Mouse (Mus musculus): ENCODE measurements around the gene Slc44a1. TPM values are rescaled to one million over a fixed set of nuclear protein-coding genes. Genes with fewer than 3 reads are reported as not detected.

The Slc44a1 gene
- polyA plus RNA-seq, 1 experiment = 18.1 TPM

DNA sequence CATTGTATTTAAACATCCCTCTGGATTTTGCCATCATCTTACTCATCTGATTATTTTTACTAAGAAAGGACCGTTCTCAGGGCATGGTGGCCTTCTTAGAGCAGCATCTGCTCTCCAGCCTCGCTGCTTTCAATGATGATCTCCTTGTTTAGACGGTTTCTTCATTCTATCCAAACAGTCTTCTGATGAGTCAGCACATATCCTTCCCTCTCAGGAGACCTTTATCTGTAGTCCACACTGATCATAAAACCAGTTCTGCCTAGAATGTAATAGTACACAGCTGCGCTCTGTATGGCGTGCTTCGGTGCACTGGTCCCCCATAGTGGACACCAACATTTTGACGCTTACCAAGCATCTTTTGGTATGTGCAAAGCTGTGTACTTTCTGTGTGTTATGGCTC, 19.5 kb downstream of the Slc44a1 start:
- Histone ChIP-seq H3K4me1 (replicated peaks; ENCODE audit: control insufficient read depth, insufficient read depth, low read length) (no peaks in the 10 kb centered on the region), H3K27ac (ENCODE audit: control insufficient read depth, insufficient read depth, low read length) (no peak overlapping the region), H3K4me3 (ENCODE audit: control insufficient read depth, insufficient read depth, low read length) (no peak overlapping the region), H3K36me3 (ENCODE audit: control insufficient read depth, insufficient read depth, low read length) (no peaks in the 10 kb centered on the region), H3K27me3 (ENCODE audit: control insufficient read depth, insufficient read depth, low read length) (no peaks in the 10 kb centered on the region)
- no peak for TF ChIP-seq CTCF (IDR thresholded peaks at IDR 0.05; ENCODE audit: borderline replicate concordance, control insufficient read depth, extremely low read depth, insufficient read depth, low read length, poor library complexity)
- no peak for TF ChIP-seq POLR2A (IDR thresholded peaks at IDR 0.05; ENCODE audit: control insufficient read depth, extremely low read depth, insufficient read depth, low read length, poor library complexity)
- WGBS = 92% methylated on average over 7 of the region's 7 CpGs
- no peak for DNase-seq

DNA sequence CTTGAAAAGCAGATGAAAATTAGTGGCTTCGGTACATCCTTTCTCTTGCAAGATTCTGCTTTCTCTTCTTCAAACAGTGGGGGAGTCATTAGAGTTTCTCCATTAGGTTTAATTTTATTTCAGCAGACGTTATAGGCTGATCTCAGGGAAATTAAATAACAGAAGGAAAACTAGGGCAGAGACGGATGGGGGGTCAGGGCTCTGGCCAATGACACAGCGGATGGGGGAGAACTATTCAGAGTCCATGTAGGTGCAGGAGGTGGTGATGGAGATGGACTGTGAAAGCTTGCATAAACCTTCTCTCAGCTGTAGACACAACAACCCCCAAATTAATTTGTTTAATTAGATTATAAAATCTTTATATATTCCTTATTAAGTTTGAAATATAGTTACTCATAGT, 20.8 kb downstream of the Slc44a1 start:
- H3K4me3 ChIP-seq (ENCODE audit: control insufficient read depth, insufficient read depth, low read length) = no peak overlapping the region
- WGBS = 99% methylated on average over 4 of the region's 4 CpGs

DNA sequence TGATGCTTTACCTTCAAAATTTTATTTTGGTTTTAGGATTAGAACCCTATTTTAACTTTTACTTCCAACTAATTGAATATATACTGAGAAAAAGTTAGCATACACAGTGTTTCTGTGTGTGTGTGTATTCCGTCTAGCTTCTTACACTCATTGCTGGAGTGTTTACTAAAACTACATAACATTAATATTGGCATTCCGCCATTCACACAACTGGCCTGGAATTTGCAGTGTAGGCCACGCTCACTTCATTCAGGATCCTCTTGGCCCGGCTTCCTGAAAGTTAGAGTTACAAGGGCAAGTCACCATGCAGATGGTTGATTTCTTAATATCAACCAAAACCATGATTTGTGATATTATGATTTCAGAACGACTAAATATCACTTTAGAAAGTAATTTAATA, 21.9 kb downstream of the Slc44a1 start:
- TF ChIP-seq CTCF (IDR thresholded peaks at IDR 0.05; ENCODE audit: borderline replicate concordance, control insufficient read depth, extremely low read depth, insufficient read depth, low read length, poor library complexity) = no peak
- TF ChIP-seq POLR2A (IDR thresholded peaks at IDR 0.05; ENCODE audit: control insufficient read depth, extremely low read depth, insufficient read depth, low read length, poor library complexity) = no peak
- no peak for DNase-seq
- H3K36me3 ChIP-seq (ENCODE audit: control insufficient read depth, insufficient read depth, low read length) = no peaks in the 10 kb centered on the region
- H3K27ac ChIP-seq (ENCODE audit: control insufficient read depth, insufficient read depth, low read length) = no peak overlapping the region
- no peak overlapping the region for H3K4me3 ChIP-seq (ENCODE audit: control insufficient read depth, insufficient read depth, low read length)
- H3K27me3 ChIP-seq (ENCODE audit: control insufficient read depth, insufficient read depth, low read length) = no peaks in the 10 kb centered on the region
- 93% methylated on average over 5 of the region's 5 CpGs for WGBS
- H3K4me1 ChIP-seq (replicated peaks; ENCODE audit: control insufficient read depth, insufficient read depth, low read length) = no peaks in the 10 kb centered on the region

More for the DNA sequence above, 20.8 kb downstream of the Slc44a1 start:
- TF ChIP-seq POLR2A (IDR thresholded peaks at IDR 0.05; ENCODE audit: control insufficient read depth, extremely low read depth, insufficient read depth, low read length, poor library complexity) = no peak
- TF ChIP-seq CTCF (IDR thresholded peaks at IDR 0.05; ENCODE audit: borderline replicate concordance, control insufficient read depth, extremely low read depth, insufficient read depth, low read length, poor library complexity) = no peak
- H3K27me3 ChIP-seq (ENCODE audit: control insufficient read depth, insufficient read depth, low read length) = no peaks in the 10 kb centered on the region
- H3K36me3 ChIP-seq (ENCODE audit: control insufficient read depth, insufficient read depth, low read length) = no peaks in the 10 kb centered on the region
- no peak overlapping the region for H3K27ac ChIP-seq (ENCODE audit: control insufficient read depth, insufficient read depth, low read length)
- no peaks in the 10 kb centered on the region for H3K4me1 ChIP-seq (replicated peaks; ENCODE audit: control insufficient read depth, insufficient read depth, low read length)
- DNase-seq = no peak

DNA sequence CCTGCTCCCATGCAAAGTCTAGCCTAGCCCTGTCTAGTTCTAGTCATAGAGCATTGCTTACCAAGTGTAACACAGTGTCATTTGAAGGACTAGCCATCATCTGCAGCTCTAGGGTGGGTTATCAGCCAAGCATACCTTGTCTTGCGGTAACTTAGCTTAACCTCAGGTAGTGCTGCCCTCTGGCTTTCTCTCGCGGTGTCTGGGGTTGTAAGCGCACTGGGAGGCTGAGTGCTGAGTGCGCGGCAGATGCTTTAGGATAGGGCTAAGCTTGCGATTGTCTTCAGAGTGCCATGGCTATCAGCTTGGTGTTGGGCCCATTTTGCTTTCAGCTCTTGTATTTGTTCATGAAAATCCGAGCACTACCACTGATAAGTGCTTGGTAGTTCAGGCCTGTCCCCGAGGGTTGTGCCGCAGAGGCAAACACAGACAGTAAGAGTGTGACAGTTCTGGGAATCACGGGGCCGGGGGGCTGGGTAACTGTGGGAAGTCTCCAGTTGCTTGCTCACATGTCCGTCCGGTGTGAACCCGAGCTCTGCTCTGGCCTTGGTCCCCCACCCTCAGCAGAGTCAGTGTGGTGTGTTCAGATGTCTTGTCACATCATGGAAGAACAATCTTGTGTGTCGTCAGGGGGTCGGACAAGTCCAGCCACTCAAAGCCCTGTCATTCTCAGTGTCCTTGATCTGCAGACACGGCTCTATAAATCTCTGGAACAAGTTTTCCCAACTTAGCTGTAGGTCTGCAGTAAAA, 22.5 kb downstream of the Slc44a1 start:
- Histone ChIP-seq H3K4me3 (ENCODE audit: control insufficient read depth, insufficient read depth, low read length) (no peak overlapping the region), H3K27ac (ENCODE audit: control insufficient read depth, insufficient read depth, low read length) (no peak overlapping the region), H3K36me3 (ENCODE audit: control insufficient read depth, insufficient read depth, low read length) (no peaks in the 10 kb centered on the region), H3K4me1 (replicated peaks; ENCODE audit: control insufficient read depth, insufficient read depth, low read length) (no peaks in the 10 kb centered on the region), H3K27me3 (ENCODE audit: control insufficient read depth, insufficient read depth, low read length) (no peaks in the 10 kb centered on the region)
- no peak for TF ChIP-seq POLR2A (IDR thresholded peaks at IDR 0.05; ENCODE audit: control insufficient read depth, extremely low read depth, insufficient read depth, low read length, poor library complexity)
- no peak for TF ChIP-seq CTCF (IDR thresholded peaks at IDR 0.05; ENCODE audit: borderline replicate concordance, control insufficient read depth, extremely low read depth, insufficient read depth, low read length, poor library complexity)
- no peak for DNase-seq
- WGBS = 97% methylated on average over 18 of the region's 18 CpGs

DNA sequence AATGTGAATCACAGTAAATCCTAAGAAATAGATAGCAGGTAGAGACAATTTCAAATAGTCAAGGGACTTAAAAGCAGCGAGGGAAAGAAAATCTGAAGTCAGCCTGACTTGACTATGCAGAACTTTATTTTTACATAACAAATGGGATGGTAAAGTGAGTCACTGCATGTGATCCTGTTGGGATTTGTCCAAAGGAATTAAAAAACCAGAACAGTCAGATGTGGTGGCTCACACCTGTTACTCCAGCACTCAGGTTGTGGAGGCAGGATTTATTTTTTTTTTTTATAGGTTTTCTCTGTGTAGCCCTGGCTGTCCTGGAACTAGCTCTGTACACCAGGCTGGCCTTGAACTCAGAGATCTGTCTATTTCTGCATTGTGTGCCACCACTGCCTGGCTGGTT, 25.7 kb downstream of the Slc44a1 start:
- 96% methylated on average over 1 of the region's 1 CpGs for WGBS
- H3K27me3 ChIP-seq (ENCODE audit: control insufficient read depth, insufficient read depth, low read length) = no peaks in the 10 kb centered on the region
- peaks cover 4% of the 10 kb centered on the region for H3K4me1 ChIP-seq (replicated peaks; ENCODE audit: control insufficient read depth, insufficient read depth, low read length)
- no peak overlapping the region for H3K4me3 ChIP-seq (ENCODE audit: control insufficient read depth, insufficient read depth, low read length)
- no peak for TF ChIP-seq POLR2A (IDR thresholded peaks at IDR 0.05; ENCODE audit: control insufficient read depth, extremely low read depth, insufficient read depth, low read length, poor library complexity)
- no peak for TF ChIP-seq CTCF (IDR thresholded peaks at IDR 0.05; ENCODE audit: borderline replicate concordance, control insufficient read depth, extremely low read depth, insufficient read depth, low read length, poor library complexity)
- H3K36me3 ChIP-seq (ENCODE audit: control insufficient read depth, insufficient read depth, low read length) = no peaks in the 10 kb centered on the region
- DNase-seq = no peak
- H3K27ac ChIP-seq (ENCODE audit: control insufficient read depth, insufficient read depth, low read length) = no peak overlapping the region

DNA sequence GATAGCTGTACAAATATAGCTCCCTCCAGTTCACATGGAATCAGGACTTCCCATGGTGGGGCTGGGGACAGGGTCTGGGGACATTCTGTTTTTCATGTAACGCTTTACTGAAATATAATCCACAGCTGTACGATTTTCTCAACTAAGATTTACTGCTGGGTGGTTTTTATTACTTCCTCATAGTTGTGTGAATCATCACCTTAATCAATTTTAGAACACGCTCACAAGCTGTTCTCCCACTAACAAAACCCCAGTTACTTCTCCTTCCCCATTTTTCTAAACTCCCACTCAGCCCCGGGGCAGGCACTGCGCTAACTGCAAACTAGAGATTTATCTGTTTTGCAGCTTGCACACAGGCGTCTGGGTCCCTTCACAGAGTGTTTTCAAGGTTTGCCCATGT, 28.8 kb downstream of the Slc44a1 start:
- H3K4me3 ChIP-seq (ENCODE audit: control insufficient read depth, insufficient read depth, low read length) = no peak overlapping the region
- no peaks in the 10 kb centered on the region for H3K27me3 ChIP-seq (ENCODE audit: control insufficient read depth, insufficient read depth, low read length)
- H3K27ac ChIP-seq (ENCODE audit: control insufficient read depth, insufficient read depth, low read length) = no peak overlapping the region
- H3K4me1 ChIP-seq (replicated peaks; ENCODE audit: control insufficient read depth, insufficient read depth, low read length) = peaks cover 4% of the 10 kb centered on the region
- H3K36me3 ChIP-seq (ENCODE audit: control insufficient read depth, insufficient read depth, low read length) = no peaks in the 10 kb centered on the region
- TF ChIP-seq CTCF (IDR thresholded peaks at IDR 0.05; ENCODE audit: borderline replicate concordance, control insufficient read depth, extremely low read depth, insufficient read depth, low read length, poor library complexity) (no peak), POLR2A (IDR thresholded peaks at IDR 0.05; ENCODE audit: control insufficient read depth, extremely low read depth, insufficient read depth, low read length, poor library complexity) (no peak)
- no peak for DNase-seq
- 60% methylated on average over 6 of the region's 6 CpGs for WGBS

DNA sequence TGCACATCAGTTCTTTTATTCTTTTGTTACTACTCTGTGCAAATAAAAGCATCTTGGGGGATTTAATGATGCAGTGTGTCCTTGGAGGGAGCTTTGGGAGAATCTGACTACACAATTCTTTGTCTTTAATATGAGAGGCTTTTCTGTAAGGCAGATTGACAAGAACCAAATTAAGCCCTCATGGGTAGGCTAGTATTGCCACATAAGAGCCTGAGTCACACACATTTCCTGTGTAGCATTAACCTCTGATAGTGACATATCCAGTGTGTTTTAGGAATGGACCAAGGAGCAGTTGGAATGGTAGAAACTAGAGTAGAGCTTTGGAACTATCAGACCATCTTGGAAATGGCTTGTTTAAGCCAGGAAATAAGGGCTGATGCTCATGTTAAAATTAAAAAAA, 33.9 kb downstream of the Slc44a1 start:
- H3K4me1 ChIP-seq (replicated peaks; ENCODE audit: control insufficient read depth, insufficient read depth, low read length) = peaks cover 4% of the 10 kb centered on the region

More for the DNA sequence above, 33.9 kb downstream of the Slc44a1 start:
- H3K27me3 ChIP-seq (ENCODE audit: control insufficient read depth, insufficient read depth, low read length) = no peaks in the 10 kb centered on the region
- no peak for TF ChIP-seq CTCF (IDR thresholded peaks at IDR 0.05; ENCODE audit: borderline replicate concordance, control insufficient read depth, extremely low read depth, insufficient read depth, low read length, poor library complexity)
- no peak for TF ChIP-seq POLR2A (IDR thresholded peaks at IDR 0.05; ENCODE audit: control insufficient read depth, extremely low read depth, insufficient read depth, low read length, poor library complexity)
- no peak overlapping the region for H3K4me3 ChIP-seq (ENCODE audit: control insufficient read depth, insufficient read depth, low read length)
- H3K36me3 ChIP-seq (ENCODE audit: control insufficient read depth, insufficient read depth, low read length) = no peaks in the 10 kb centered on the region
- no peak overlapping the region for H3K27ac ChIP-seq (ENCODE audit: control insufficient read depth, insufficient read depth, low read length)
- no peak for DNase-seq

Measured in thymus, adult 2 months (tissue).